Mouse (Mus musculus) heart, postnatal 0 days (tissue): ENCODE results near the gene Sbno1. TPM values are rescaled to one million over a fixed set of nuclear protein-coding genes. Genes with fewer than 3 reads are reported as not detected.
A peak's percentile ranks its signal among the peaks of the same experiment; 100 is the strongest.

Experiments used
- ATAC-seq: fragments of 200-750 bp; cut with Nextera tagmentation; 2 replicates; pipeline ENCODE4 v1.8.0; 2017; ENCODE audit warnings: low read depth, moderate number of reproducible peaks, moderate library complexity; ENCODE audit not compliant: insufficient read depth
- DNase-seq: peaks from one replicate; pipeline ENCODE4 v3.0.0-alpha.2; 2016; ENCODE audit warnings: low spot score
- H3K27ac ChIP-seq: fragments of 300-500 bp; sonication (generic); 2 replicates; pipeline ENCODE4 v1.5.1; 2014; ENCODE audit warnings: low read depth, mild to moderate bottlenecking
- H3K27me3 ChIP-seq: fragments of 300-500 bp; sonication (generic); 2 replicates; pipeline ENCODE4 v1.6.1; 2014; ENCODE audit warnings: low read length, mixed read lengths; ENCODE audit not compliant: control insufficient read depth, insufficient read depth
- H3K36me3 ChIP-seq: fragments of 300-500 bp; sonication (generic); replicated peaks from 2 replicates; pipeline ENCODE4 v1.6.1; 2014; ENCODE audit warnings: low read length, mixed read lengths; ENCODE audit not compliant: control insufficient read depth, insufficient read depth
- H3K4me1 ChIP-seq: fragments of 300-500 bp; sonication (generic); 2 replicates; pipeline ENCODE4 v1.6.1; 2014; ENCODE audit warnings: antibody characterized with exemption; ENCODE audit not compliant: control insufficient read depth, insufficient read depth
- H3K4me2 ChIP-seq: fragments of 300-500 bp; sonication (generic); 2 replicates; pipeline ENCODE4 v1.6.1; 2014; ENCODE audit warnings: low read depth, mild to moderate bottlenecking, low read length, moderate library complexity
- H3K4me3 ChIP-seq: fragments of 300-500 bp; sonication (generic); 2 replicates; pipeline ENCODE4 v1.5.1; 2014; ENCODE audit warnings: low read depth, low read length
- H3K9ac ChIP-seq: fragments of 300-500 bp; sonication (generic); replicated peaks from 2 replicates; pipeline ENCODE4 v1.6.1; 2014; ENCODE audit warnings: low read depth, low read length, mixed read lengths
- H3K9me3 ChIP-seq: fragments of 300-500 bp; sonication (generic); replicated peaks from 2 replicates; pipeline ENCODE4 v1.6.1; 2016; ENCODE audit warnings: low read length; ENCODE audit not compliant: control insufficient read depth
- CTCF ChIP-seq: IDR thresholded peaks from 2 replicates; pipeline ENCODE4 v1.5.1; 2016; ENCODE audit warnings: antibody characterized with exemption, control low read depth, low read depth
- EP300 ChIP-seq: IDR thresholded peaks from 2 replicates; pipeline ENCODE4 v1.6.1; 2016; ENCODE audit warnings: antibody characterized with exemption, low read depth
- WGBS: fragments of 180-500 bp; shearing (Covaris S2); extraction: QIAGEN DNeasy Blood & Tissue Kit; methylation state at CpG from one replicate; pipeline ENCODE4 v1.1.7; 2014; 5-methylcytosine and 5-hydroxymethylcytosine counted together
- polyA plus RNA-seq: library from polyadenylated mRNA; unstranded; fragments of >200 nt; fragmentation: Nextera tagmentation; extraction: Ambion mirVana; gene quantifications from 2 replicates; pipeline ENCODE4 v1.2.1, GENCODE M21; 2015
- total RNA-seq: library from RNA; depleted of rRNA; stranded (reverse); fragments of >200 nt; gene quantifications from 2 replicates; pipeline ENCODE4 v1.2.3, GENCODE M21; 2014; ENCODE audit warnings: low replicate concordance

Sbno1 gene
- total and polyA plus RNA-seq, 2 experiments from 2014 or later = 33.8 to 52.8 TPM

- H3K4me1 ChIP-seq = peaks cover 21% of the 10 kb centered on the region
- no peaks in the 10 kb centered on the region for H3K9me3 ChIP-seq
- WGBS = 86% methylated on average over 8 of the region's 8 CpGs
- no peak for DNase-seq
- no peaks in the 10 kb centered on the region for H3K36me3 ChIP-seq
- H3K4me3 ChIP-seq = no peak overlapping the region
- no peak overlapping the region for H3K4me2 ChIP-seq
- TF ChIP-seq CTCF (no peak), EP300 (no peak)
- no peak overlapping the region for H3K9ac ChIP-seq
- ATAC-seq = no peak
- no peaks in the 10 kb centered on the region for H3K27me3 ChIP-seq
- no peak overlapping the region for H3K27ac ChIP-seq
These were observed 87.0 kb downstream of the Sbno1 start for GRCm38 (mm10) chr5:124338791-124339190.

GRCm38 (mm10) chr5:124337909-124338308 is 87.9 kb downstream of the Sbno1 start:
- WGBS = 69% methylated on average over 9 of the region's 9 CpGs
- H3K36me3 ChIP-seq = no peaks in the 10 kb centered on the region
- no peak for ATAC-seq
- H3K27ac ChIP-seq = no peak overlapping the region
- H3K9ac ChIP-seq = no peak overlapping the region
- H3K27me3 ChIP-seq = no peaks in the 10 kb centered on the region
- DNase-seq = no peak
- H3K4me1 ChIP-seq = peaks cover 23% of the 10 kb centered on the region
- no peak for TF ChIP-seq EP300
- TF ChIP-seq CTCF = no peak
- H3K4me2 ChIP-seq = no peak overlapping the region
- H3K9me3 ChIP-seq = no peaks in the 10 kb centered on the region
- no peak overlapping the region for H3K4me3 ChIP-seq

DNA sequence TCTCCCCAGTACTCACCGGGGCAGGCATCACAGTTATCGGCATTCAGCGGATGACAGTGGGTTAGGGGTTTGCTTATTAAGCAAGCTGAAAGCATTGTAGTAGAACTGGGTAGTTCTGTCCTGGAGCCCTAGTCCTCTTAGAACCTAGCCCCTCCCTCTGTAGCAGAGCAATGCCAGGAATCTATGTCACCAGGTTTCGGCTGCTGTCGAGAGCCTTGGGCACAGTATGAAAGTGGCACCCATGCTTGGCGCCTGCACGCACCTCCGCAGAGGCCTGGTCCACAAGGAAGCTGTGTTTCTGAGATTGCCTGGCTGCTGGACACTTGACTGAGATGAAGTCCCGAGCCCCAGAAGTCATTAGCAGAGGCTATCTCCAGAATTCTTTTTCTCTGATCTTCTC is 88.7 kb downstream of the Sbno1 start:
- no peak overlapping the region for H3K4me3 ChIP-seq
- no peaks in the 10 kb centered on the region for H3K36me3 ChIP-seq
- H3K27ac ChIP-seq = peak overlapping the region; percentile 36
- H3K9me3 ChIP-seq = no peaks in the 10 kb centered on the region
- DNase-seq (peak; percentile 43), ATAC-seq (peak; percentile 71)
- H3K27me3 ChIP-seq = no peaks in the 10 kb centered on the region
- H3K4me2 ChIP-seq = no peak overlapping the region; the same call in 1 of the 2 replicates
- 53% methylated on average over 9 of the region's 9 CpGs for WGBS
- 0 out of 2 replicates have a peak overlapping the region, but pooled peaks have one; percentile 8 for H3K9ac ChIP-seq
- peaks cover 23% of the 10 kb centered on the region for H3K4me1 ChIP-seq
- TF ChIP-seq CTCF = no peak
- TF ChIP-seq EP300 = no peak

GRCm38 (mm10) chr5:124334392-124334791 is 91.4 kb downstream of the Sbno1 start:
- Histone ChIP-seq H3K4me3 (no peak overlapping the region), H3K36me3 (no peaks in the 10 kb centered on the region), H3K4me1 (peaks cover 23% of the 10 kb centered on the region), H3K4me2 (0 out of 2 replicates have a peak overlapping the region, but pooled peaks have one; percentile 4), H3K27ac (peak overlapping the region; percentile 78), H3K27me3 (no peaks in the 10 kb centered on the region), H3K9me3 (no peaks in the 10 kb centered on the region), H3K9ac (no peak overlapping the region)
- peak; percentile 87 for DNase-seq
- TF ChIP-seq EP300 = no peak
- TF ChIP-seq CTCF = no peak
- WGBS = 9% methylated on average over 6 of the region's 6 CpGs
- peak; percentile 88 for ATAC-seq

- no peak for DNase-seq
- H3K4me2 ChIP-seq = no peak overlapping the region
- no peaks in the 10 kb centered on the region for H3K9me3 ChIP-seq
- peaks cover 23% of the 10 kb centered on the region for H3K4me1 ChIP-seq
- H3K27ac ChIP-seq = no peak overlapping the region
- 90% methylated on average over 6 of the region's 6 CpGs for WGBS
- TF ChIP-seq EP300 = no peak
- TF ChIP-seq CTCF = no peak
- no peak for ATAC-seq
- H3K4me3 ChIP-seq = no peak overlapping the region
- no peaks in the 10 kb centered on the region for H3K27me3 ChIP-seq
- H3K9ac ChIP-seq = no peak overlapping the region
- no peaks in the 10 kb centered on the region for H3K36me3 ChIP-seq
These were observed 95.7 kb downstream of the Sbno1 start for GRCm38 (mm10) chr5:124330086-124330485.
